Mouse (Mus musculus): Measurements from ENCODE around the gene Rasal2.

- TF ChIP-seq FLI1 (IDR thresholded peaks at IDR 0.05; ENCODE audit: low read length) (no peak), GATA1 (IDR thresholded peaks at IDR 0.05; ENCODE audit: borderline replicate concordance, low read length) (no peak)
Observed at GRCm38 (mm10) chr1:157208754-157209153, 203.6 kb downstream of the Rasal2 start.

Measured in megakaryocyte, embryonic 14.5 days (primary cell).